Mouse (Mus musculus) erythroblast, embryonic 14.5 days (primary cell): ENCODE data around the gene Fis1.

Experiments used
- GATA1 ChIP-seq: IDR thresholded peaks from 2 replicates; pipeline ENCODE4 v1.6.1; 2012; ENCODE audit warnings: low read length, inconsistent platforms, mixed read lengths
- TAL1 ChIP-seq: IDR thresholded peaks from 3 replicates; pipeline ENCODE4 v1.6.1; 2012; ENCODE audit warnings: low read length, inconsistent platforms, mixed read lengths

GRCm38 (mm10) chr5:136989801-136990200 lies 36.7 kb downstream of the Fis1 start:
- TF ChIP-seq GATA1: no peak
- TF ChIP-seq TAL1: no peak
